Mouse (Mus musculus) heart, postnatal 10 days (tissue): Measurements from ENCODE around the gene Grik5. TPM values are rescaled to one million over a fixed set of nuclear protein-coding genes. Genes with fewer than 3 reads are reported as not detected.

Source experiments
- DNase-seq, 2 experiments: peaks; one replicate each; pipeline ENCODE4 v3.0.0; 2021
- intact Hi-C: fragments of 180-260 bp; cut with DNase I; formaldehyde crosslinking; loops from one replicate; pipeline ENCODE4 v1.15.1; 2025
- total RNA-seq, 2 experiments: library from RNA; stranded (reverse); gene quantifications; 2 replicates each; pipeline ENCODE4 v1.2.3; 2021

Grik5 gene
- total RNA-seq: 1 to 10 TPM; 9.0 to 9.5 TPM

DNA sequence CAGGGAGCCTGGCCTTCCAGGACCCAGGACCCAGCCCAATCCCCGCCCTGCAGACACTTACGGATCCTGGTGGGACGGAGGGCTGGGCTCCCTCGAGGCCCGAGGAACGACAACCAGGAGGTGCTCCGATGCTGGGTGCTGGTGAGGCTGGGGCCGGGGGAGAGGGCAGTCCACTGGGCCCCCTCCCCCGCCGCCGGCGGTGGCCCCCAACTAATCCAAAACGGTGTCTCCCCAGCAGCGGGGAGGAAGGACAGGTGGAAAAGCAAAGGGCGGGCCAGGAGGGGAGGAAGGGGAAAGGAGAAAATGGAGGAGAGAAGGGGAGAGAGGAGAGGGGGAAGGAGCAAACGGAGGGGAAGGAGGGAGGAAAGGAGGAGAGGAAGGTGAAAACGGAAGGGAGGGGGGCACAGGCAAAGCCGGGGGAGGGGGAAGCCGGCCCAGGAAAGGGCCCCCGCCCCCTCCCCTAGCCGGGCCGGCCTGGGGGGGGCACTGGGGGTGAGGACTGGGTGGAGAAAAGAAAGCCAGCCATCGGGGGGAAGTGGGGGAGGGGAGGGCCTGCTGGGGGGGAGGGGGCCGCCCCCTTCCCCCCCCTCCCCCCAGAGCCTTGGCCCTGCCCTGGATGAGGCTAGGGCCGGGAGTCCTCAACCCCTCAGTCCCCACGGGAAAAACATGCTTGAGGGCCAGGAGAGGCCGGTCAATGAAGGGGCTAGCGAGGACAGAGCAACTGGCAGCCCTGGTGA, at the start of gene Grik5, which contains the start of gene Zfp574:
TSS of gene Grik5 (minus strand) at position 368 of the 737 bp plus-strand sequence.
TSS of gene Zfp574 (plus strand) at position 589 of the 737 bp plus-strand sequence.
- intact Hi-C loops: no loop called here
- no peak for DNase-seq

DNA sequence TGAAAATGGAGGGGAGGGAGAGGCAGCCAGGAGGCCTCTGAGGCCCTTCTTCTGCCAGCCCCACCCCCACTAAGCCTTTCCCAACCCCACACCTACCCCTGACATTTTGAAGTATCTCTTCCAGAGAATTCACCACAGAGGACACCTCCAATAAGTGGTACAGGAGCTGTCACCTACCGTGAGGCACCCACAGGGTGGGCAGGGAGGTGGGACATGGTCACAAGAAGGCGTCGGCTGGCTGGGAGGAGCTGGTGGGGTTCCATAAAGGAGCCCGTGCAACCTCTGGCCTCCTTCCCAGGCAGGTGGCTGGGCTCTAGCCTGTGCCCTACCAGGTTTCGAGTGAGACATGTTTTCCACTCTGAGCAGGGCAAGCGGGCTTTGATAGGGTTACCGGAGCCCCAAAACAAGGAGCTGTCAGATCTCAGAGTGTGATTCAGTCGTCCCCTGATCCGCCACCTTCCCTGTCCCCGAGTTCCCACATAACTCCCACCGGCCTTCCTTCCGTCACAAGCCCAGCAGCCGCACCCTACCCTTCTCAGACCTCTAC, 49.2 kb upstream of the Grik5 start:
- intact Hi-C loops: no loop called here
- no peak for DNase-seq

- intact Hi-C loops: no loop called here
- peak; percentile 22 to 29 for DNase-seq
Measured at GRCm38 (mm10) chr7:25120061-25120834, 48.1 kb upstream of the Grik5 start.

DNA sequence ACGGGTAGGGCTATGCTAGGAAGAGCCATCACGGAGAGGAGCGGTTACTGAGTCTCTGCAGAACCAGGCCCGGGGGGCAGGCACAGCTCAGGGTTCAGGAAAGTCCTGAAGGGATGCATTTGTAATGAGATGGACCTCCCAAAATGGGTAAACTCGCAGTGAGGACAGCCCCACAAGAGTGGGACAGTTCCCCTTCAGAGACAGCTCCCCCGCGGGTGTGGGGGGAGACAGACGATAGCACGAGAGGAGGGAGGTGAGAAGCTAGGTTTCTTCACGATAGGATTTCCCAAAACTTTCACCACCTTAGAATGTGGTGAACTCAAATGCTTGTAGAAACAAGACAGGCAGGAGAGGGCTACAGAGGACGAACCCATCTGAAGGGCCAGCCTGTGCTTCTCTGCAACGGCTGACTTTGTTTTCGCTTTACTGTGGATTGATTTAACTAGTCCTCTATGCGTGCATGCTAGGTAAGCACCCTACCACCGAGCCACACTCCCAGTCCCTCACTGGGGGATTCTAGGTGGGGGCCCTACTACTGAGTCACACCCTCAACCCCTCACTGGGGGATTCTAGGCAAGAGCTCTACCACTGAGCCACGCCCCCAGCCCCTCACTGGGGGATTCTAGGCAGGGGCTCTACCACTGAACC, 40.9 kb upstream of the Grik5 start:
- intact Hi-C loops: no loop called here

GRCm38 (mm10) chr7:25112178-25112955, 40.2 kb upstream of the Grik5 start:
- intact Hi-C loops: no loop called here
- no peak for DNase-seq

More for the DNA sequence above, 40.9 kb upstream of the Grik5 start:
- DNase-seq: no peak

GRCm38 (mm10) chr7:25110336-25110735, 38.2 kb upstream of the Grik5 start:
- no peak for DNase-seq
- intact Hi-C loops: no loop called here

GRCm38 (mm10) chr7:25109355-25109754, 37.2 kb upstream of the Grik5 start:
- intact Hi-C loops: loop anchor here (10.0 kb wide), 1 partner anchor 225 kb away; no protein-coding TSS in a partner anchor
- no peak for DNase-seq

DNA sequence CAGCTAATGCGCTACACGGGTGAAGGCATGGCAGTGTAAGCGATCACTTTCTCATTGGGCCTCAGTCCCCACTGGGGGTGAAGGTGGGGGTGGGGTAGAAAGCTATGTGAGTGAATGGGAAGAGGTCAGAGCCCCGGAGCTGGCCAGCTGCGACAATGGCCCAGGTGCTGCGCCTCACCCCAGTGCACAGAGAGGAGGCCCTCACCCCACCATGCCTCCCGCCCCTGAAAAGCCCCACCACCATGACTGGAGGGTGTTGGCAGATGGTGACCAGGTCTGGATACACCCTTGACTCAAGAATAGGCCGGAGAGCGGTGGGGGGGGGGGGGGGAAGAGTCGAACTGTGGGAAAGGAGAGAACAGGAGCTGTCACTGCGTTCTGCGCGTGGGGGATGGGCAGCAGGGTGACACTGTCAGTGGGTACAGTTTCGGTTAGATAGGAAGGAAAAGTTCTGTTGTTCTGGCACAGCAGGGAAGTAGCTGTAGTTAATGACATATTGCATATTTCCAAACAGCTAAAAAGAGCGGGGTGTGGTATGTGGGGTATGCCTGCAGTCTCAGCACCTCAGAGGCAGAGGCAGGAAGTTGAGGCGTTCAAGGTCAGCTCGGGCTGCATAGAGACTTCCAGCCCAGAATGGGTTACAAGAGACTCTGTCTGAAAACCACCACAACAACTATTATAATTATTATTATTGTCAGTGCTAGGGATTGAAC, 34.8 kb upstream of the Grik5 start:
- no peak for DNase-seq
- intact Hi-C loops: loop anchor here (10.0 kb wide), 1 partner anchor 228 kb away; no protein-coding TSS in a partner anchor

- DNase-seq: peak; percentile 74 to 86
- intact Hi-C loops: loop anchor here (2.0 to 10.0 kb wide), 2 partner anchors 81 to 229 kb away; no protein-coding TSS in a partner anchor
Measured at GRCm38 (mm10) chr7:25105411-25106160, 33.4 kb upstream of the Grik5 start.

GRCm38 (mm10) chr7:25099581-25099980, 27.4 kb upstream of the Grik5 start:
- intact Hi-C loops: no loop called here
- DNase-seq: no peak

DNA sequence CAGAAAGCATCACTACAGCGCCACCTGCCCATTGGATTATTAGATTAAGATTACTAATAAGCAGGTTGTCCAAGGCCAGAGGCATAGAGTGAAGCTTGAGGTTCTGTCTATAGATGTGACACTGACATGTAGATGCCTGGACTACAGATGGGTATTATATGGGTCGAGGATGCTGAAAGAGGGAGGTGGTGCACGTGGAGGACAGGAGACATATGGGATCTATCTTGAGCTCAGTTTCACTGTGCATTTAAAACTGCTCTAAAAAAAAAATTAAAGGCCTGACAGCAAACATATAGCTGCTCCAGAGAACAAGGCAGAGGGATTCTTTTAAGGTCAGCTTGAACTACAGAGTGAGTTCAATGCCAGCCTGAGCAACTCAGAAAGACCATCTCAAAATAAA, 26.0 kb upstream of the Grik5 start:
- intact Hi-C loops: no loop called here
- DNase-seq: no peak

DNA sequence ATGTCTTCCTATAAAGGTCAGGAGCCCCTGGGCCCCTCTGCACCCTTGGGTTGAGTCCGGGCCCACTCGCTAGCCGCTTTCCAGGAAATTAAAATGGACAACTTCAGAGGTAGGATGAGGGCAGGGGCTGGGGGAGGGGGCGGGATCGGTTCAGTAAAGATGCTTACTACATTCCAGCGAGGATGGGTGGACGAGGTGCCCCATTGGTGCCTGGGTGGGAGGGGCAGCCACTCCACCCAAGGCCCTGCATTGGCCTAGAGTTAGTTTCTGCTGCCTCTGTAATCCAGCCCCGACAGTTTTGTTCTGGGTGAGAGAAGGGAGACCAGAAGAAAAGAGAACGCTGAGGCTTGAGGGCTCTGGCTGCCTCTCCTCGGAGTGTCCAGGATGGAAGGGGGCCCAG, 17.7 kb upstream of the Grik5 start:
- DNase-seq: no peak
- intact Hi-C loops: no loop called here

- DNase-seq: no peak
- intact Hi-C loops: no loop called here
Measured at GRCm38 (mm10) chr7:25088968-25089367, 16.8 kb upstream of the Grik5 start.

- DNase-seq: no peak
- intact Hi-C loops: no loop called here
Measured at GRCm38 (mm10) chr7:25088531-25088930, 16.4 kb upstream of the Grik5 start.

GRCm38 (mm10) chr7:25087972-25088371, 15.8 kb upstream of the Grik5 start:
- no peak for DNase-seq
- intact Hi-C loops: no loop called here

GRCm38 (mm10) chr7:25087256-25087912, 15.2 kb upstream of the Grik5 start:
- DNase-seq: no peak
- intact Hi-C loops: no loop called here

DNA sequence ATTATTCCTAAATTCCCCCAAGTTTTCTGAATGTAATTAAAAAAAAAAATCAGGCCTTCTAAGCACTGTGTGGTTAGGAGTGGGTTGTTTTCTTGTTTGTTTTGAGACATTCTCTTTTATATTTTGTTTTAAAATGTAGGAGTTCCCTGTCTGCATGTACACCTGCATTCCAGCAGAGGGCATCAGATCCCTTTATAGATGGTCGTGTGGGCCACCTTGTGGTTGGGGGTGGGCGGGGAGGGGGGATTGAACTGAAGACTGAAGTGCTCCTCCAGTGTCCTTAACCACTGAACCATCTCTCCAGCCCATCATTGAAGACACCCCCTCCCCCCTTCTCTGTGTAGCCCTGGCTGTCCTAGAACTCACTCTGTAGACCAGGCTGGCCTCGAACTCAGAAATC, 14.5 kb upstream of the Grik5 start:
- intact Hi-C loops: no loop called here
- DNase-seq: no peak

GRCm38 (mm10) chr7:25084621-25085020, 12.5 kb upstream of the Grik5 start:
- no peak for DNase-seq
- intact Hi-C loops: no loop called here
